Mouse (Mus musculus) frontal cortex, adult (tissue): ENCODE measurements around the gene Dennd5b.
"Not testable (repeated sequence)": the region's sequence is repeated elsewhere in the genome, so short reads cannot be mapped to it uniquely, and the experiment has no call there.

Experiments used
- ATAC-seq: cut with Nextera tagmentation; 2 replicates; pipeline ENCODE4 v1.9.2; 2017; ENCODE audit warnings: mild to moderate bottlenecking, moderate library complexity, mixed read lengths; ENCODE audit not compliant: low TSS enrichment

Dennd5b gene

GRCm38 (mm10) chr6:149101076-149101942 lies at the start of gene Dennd5b:
Dennd5b (minus strand) TSS chr6:149101680.
- peak; percentile 83 for ATAC-seq

GRCm38 (mm10) chr6:149148436-149149229 lies 47.2 kb upstream of the Dennd5b start:
- no peak for ATAC-seq

- ATAC-seq, result no peak
Observed at GRCm38 (mm10) chr6:149145143-149145542, 43.7 kb upstream of the Dennd5b start.

- ATAC-seq, result peak; percentile 99
Observed at GRCm38 (mm10) chr6:149141393-149142173, 40.1 kb upstream of the Dennd5b start.

GRCm38 (mm10) chr6:149139471-149139870 lies 38.0 kb upstream of the Dennd5b start, which contains the start of gene Etfbkmt:
Etfbkmt (plus strand) TSS chr6:149139849.
- no peak for ATAC-seq

- no peak for ATAC-seq
Observed at GRCm38 (mm10) chr6:149139011-149139410, 37.5 kb upstream of the Dennd5b start.

DNA sequence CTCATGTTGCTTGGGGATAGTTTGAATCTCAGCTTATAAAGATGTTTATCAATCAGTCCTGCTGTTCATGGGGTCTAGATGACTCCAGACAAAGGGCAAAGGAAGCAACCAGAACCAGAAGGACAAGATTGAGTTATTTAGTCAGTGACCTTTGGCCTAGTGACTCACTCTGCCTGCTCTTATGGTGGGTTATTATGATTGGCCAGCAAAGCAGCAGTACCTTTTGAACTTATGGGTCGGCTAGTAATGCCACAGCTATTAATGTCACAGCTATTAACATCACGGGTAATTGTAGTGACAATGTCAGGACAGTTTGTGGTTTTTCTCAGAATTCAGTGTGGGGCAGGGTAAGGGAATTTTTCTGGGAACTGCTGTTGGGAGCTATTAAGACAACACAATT lies 36.5 kb upstream of the Dennd5b start:
- no peak for ATAC-seq

- no peak for ATAC-seq
Observed at GRCm38 (mm10) chr6:149135631-149136030, 34.2 kb upstream of the Dennd5b start.

- ATAC-seq, result no peak
Observed at GRCm38 (mm10) chr6:149134391-149135150, 33.1 kb upstream of the Dennd5b start.

- peak; percentile 80 for ATAC-seq
Observed at GRCm38 (mm10) chr6:149132311-149133077, 31.0 kb upstream of the Dennd5b start.

DNA sequence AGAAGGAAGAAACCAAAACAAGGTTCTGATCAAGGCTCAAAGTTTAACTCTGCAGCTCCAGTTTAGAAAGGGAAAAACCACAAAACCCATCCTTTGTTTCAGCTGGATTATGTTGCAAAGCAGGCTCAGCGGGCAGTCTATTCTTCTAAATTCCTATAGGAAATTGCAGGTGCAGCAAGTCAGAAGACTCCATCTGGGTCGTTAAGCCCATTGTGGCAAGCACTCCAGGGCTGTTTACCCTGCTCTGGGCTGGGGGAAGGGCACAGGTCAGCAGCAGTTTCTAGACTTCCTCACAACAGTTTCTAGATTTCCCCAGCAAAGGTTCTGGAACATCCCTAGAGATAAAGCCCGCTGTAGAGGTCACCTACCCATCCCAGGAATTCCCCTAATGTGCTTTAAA lies 29.6 kb upstream of the Dennd5b start:
- ATAC-seq, result no peak

GRCm38 (mm10) chr6:149129870-149130269 lies 28.4 kb upstream of the Dennd5b start, which contains the start of gene Gm10203:
Gm10203 (plus strand) TSS chr6:149130170.
- not testable (repeated sequence) for ATAC-seq

- ATAC-seq, result no peak
Observed at GRCm38 (mm10) chr6:149126675-149127074, 25.2 kb upstream of the Dennd5b start.

DNA sequence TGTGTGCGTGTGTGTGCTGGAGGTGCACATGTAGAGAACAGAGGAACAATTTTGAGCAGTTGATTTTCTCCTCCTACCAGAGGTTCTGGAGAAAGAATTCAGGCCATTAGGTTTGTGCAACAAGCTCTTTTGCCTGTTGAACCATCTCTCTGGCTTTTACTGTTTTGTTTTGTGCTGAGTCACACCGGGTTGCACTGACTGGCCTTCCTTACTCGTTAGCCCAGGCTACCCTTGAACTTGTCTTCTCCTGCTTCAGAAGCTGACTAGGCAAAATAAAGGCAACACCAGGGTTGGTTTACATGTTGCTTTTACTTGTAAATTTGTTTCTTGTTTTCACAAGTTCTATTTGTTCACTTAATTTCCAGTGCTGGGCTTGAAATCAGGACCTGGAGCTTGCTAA lies 21.6 kb upstream of the Dennd5b start:
- ATAC-seq, result no peak

- ATAC-seq, result peak; percentile 89
Observed at GRCm38 (mm10) chr6:149119853-149120252, 18.4 kb upstream of the Dennd5b start.

- ATAC-seq, result no peak
Observed at GRCm38 (mm10) chr6:149118935-149119334, 17.5 kb upstream of the Dennd5b start.

DNA sequence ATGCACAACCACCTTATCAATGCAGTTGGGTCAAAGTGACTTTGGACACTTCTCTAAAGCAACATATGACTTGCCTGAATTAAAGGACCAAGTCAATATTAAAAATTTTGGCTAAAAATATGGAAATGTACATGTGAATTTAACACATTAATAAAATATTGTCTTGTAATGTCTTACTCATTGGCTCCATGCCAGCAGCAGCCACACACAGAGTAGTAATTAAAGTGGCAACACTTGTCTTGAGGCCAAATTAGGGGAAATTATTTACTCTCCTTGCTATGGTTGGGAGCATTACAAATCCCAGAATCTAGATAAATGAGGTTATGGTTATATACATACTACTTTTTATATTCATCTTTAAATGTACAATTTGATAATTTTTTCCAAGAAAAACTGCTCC lies 15.5 kb upstream of the Dennd5b start:
- no peak for ATAC-seq

DNA sequence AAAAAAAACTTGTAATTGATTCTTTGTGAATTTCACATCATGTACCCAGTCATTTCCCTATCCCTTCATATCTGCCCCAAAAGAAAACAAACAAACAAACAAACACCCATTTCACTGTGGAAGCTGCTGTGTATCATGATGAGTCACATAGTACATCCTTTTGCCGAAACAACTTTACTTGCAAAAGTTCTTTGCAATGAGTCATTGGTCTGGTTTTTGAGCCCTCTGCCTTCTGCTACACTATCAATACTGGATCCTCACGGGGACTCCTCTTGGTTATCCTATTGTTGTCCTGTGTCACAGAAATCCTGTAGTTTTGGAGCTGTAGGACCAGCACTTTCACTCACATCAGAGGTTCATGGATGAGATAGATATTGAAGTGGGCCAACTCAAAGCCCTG lies 7.4 kb upstream of the Dennd5b start:
- ATAC-seq, result no peak

DNA sequence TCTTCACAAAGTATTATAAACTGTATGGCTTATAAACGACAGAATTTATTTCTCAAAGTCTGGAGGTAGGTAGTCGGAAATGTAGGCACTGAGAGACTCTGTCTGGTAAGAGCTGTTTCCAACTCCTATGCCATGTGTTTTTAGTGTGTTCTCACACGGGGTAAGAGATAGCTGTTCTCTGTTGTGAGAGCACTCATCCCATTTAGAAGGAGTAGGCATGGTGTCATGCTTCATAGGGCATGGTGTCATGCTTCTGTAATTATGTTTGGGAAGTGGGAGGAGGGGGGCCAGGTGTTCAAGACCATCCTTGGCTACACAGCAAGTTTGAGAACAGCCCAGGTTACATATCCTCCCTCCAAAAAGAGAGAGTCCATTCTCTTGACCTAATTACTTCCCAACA lies 6.1 kb upstream of the Dennd5b start:
- no peak for ATAC-seq

DNA sequence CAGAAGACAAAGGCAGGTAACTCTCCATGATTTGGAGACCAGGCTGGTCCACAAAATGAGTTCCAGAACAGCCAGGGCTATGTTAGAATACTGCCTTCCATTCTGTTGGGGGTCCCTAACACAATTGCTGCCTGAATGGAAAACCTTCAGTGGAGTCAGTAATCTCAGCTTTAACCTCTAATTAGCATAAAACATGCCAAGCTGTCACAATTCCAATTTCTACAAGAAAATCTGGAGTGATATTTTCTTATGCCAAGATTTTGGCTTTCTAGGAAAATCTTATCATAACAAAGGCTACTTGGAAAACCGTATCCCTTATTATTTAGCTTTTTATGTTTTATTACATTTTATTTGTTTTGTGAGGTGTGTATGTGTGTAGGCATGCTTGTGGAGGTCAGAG lies 2.0 kb upstream of the Dennd5b start:
- ATAC-seq, result no peak

DNA sequence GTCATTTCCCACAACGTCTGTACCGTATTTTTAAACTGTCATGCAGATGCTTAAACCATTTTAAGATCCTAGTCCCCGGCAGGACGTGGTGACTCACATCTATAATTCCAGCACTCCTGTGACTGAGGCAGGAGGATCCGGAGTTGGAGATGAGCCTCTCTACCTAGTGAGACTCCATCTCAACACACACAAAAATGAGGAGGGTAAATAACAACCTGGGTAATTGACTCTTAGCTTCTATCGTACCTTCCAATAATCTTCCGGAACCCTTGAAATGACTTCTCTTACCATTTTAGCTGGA lies 413 bp upstream of the Dennd5b start:
- ATAC-seq, result peak; percentile 75
